Mouse (Mus musculus): ENCODE measurements around the gene Slco1c1.

Slco1c1 gene

GRCm38 (mm10) chr6:141523747-141524640, at the start of gene Slco1c1:
TSS of gene Slco1c1 (plus strand) at chr6:141524368.
- in situ Hi-C loops (cut with MboI, MseI), result no loop called here

- in situ Hi-C loops (cut with MboI, MseI), result loop anchor here in 1 of 2 experiments (25.0 kb wide), 1 partner anchor 1513 kb away; no protein-coding TSS in a partner anchor
These were observed 49.5 kb upstream of the Slco1c1 start for GRCm38 (mm10) chr6:141474696-141475095.

- in situ Hi-C loops (cut with MboI, MseI), result loop anchor here in 1 of 2 experiments (25.0 kb wide), 1 partner anchor 1502 kb away; no protein-coding TSS in a partner anchor
These were observed 38.7 kb upstream of the Slco1c1 start for GRCm38 (mm10) chr6:141485302-141486021.

GRCm38 (mm10) chr6:141487266-141487665, 36.9 kb upstream of the Slco1c1 start:
- in situ Hi-C loops (cut with MboI, MseI), result loop anchor here in 1 of 2 experiments (25.0 kb wide), 1 partner anchor 1500 kb away; no protein-coding TSS in a partner anchor

GRCm38 (mm10) chr6:141488619-141489018, 35.5 kb upstream of the Slco1c1 start:
- in situ Hi-C loops (cut with MboI, MseI), result loop anchor here in 1 of 2 experiments (25.0 kb wide), 1 partner anchor 1499 kb away; no protein-coding TSS in a partner anchor

- in situ Hi-C loops (cut with MboI, MseI), result loop anchor here in 1 of 2 experiments (25.0 kb wide), 1 partner anchor 1492 kb away; no protein-coding TSS in a partner anchor
These were observed 29.3 kb upstream of the Slco1c1 start for GRCm38 (mm10) chr6:141494909-141495308.

GRCm38 (mm10) chr6:141495634-141496418, 28.3 kb upstream of the Slco1c1 start:
- in situ Hi-C loops (cut with MboI, MseI), result loop anchor here in 1 of 2 experiments (25.0 kb wide), 1 partner anchor 1491 kb away; no protein-coding TSS in a partner anchor

- in situ Hi-C loops (cut with MboI, MseI), result loop anchor here in 1 of 2 experiments (25.0 kb wide), 1 partner anchor 1488 kb away; no protein-coding TSS in a partner anchor
These were observed 24.7 kb upstream of the Slco1c1 start for GRCm38 (mm10) chr6:141499511-141499910.

GRCm38 (mm10) chr6:141501171-141501570, 23.0 kb upstream of the Slco1c1 start:
- in situ Hi-C loops (cut with MboI, MseI), result no loop called here

GRCm38 (mm10) chr6:141522541-141522940, 1.6 kb upstream of the Slco1c1 start:
- in situ Hi-C loops (cut with MboI, MseI), result no loop called here

- in situ Hi-C loops (cut with MboI, MseI), result no loop called here
These were observed 1.6 kb downstream of the Slco1c1 start for GRCm38 (mm10) chr6:141525787-141526186.

- in situ Hi-C loops (cut with MboI, MseI), result no loop called here
These were observed 6.7 kb downstream of the Slco1c1 start for GRCm38 (mm10) chr6:141530865-141531264.

- in situ Hi-C loops (cut with MboI, MseI), result no loop called here
These were observed 13.1 kb downstream of the Slco1c1 start for GRCm38 (mm10) chr6:141537298-141537697.

GRCm38 (mm10) chr6:141541136-141541535, 17.0 kb downstream of the Slco1c1 start:
- in situ Hi-C loops (cut with MboI, MseI), result no loop called here

GRCm38 (mm10) chr6:141543344-141543743, 19.2 kb downstream of the Slco1c1 start:
- in situ Hi-C loops (cut with MboI, MseI), result no loop called here

GRCm38 (mm10) chr6:141558118-141558517, 34.0 kb downstream of the Slco1c1 start:
- in situ Hi-C loops (cut with MboI, MseI), result no loop called here

GRCm38 (mm10) chr6:141567366-141567765, 43.2 kb downstream of the Slco1c1 start:
- in situ Hi-C loops (cut with MboI, MseI), result no loop called here

GRCm38 (mm10) chr6:141567852-141568558, 43.8 kb downstream of the Slco1c1 start:
- in situ Hi-C loops (cut with MboI, MseI), result no loop called here

- in situ Hi-C loops (cut with MboI, MseI), result no loop called here
These were observed 44.4 kb downstream of the Slco1c1 start for GRCm38 (mm10) chr6:141568559-141568946.

- in situ Hi-C loops (cut with MboI, MseI), result loop anchor here in 1 of 2 experiments (10.0 kb wide), 1 partner anchor 158 kb away; no protein-coding TSS in a partner anchor
These were observed 52.6 kb downstream of the Slco1c1 start for GRCm38 (mm10) chr6:141576646-141577200.
